Comparison of ENCODE assay signal across 8 mouse cellular contexts in the genomic region with DNA sequence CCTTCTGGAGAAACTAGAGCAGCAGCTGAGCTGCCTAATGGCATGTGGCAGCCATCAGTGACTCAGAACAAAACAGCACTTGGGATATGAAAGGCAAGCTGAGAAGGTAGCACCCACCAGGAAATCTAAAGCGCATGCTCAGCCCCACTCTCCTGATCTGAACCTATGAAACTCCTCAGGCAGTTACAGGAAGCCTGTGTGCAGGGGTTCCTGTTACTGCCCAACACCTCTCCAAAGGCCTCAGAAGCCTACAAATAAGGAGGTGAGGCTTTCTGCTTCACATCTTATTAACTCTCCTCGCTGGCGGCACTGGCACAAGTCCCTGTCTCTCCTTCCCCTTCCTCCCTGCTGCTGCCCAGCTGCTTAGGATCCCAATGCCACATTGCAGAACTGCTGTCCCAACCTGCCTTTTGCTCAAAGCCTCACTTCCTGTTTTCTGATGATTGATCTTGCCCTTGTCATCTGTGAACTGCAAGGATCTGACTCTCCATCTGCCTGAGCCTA. TPM values are rescaled to one million over a fixed set of nuclear protein-coding genes. Genes with fewer than 3 reads are reported as not detected.
DNase-seq lines count a peak whose midpoint lies in the region; ATAC-seq and TF ChIP-seq lines count a peak whose summit lies in the region.
"Had no signal": no experiment of that assay in that cellular context is flagged by ENCODE, and none has a peak within 500 bp of the region (broad histone marks: within the 10 kb centered on the region; RNA-seq: fewer than 3 reads in every experiment).

No protein-coding gene starts in this region.

- no peak overlapping the region for H3K9ac ChIP-seq in hindbrain, embryonic 14.5 days

- WGBS in spleen, adult 2 months = 30% methylated on average over 3 of the region's 3 CpGs
- 84% methylated on average over 3 of the region's 3 CpGs for WGBS in hindbrain, embryonic 14.5 days

- no peak for TF ChIP-seq CTCF in spleen, adult 2 months (IDR thresholded peaks at IDR 0.05; ENCODE audit: extremely low read depth, insufficient read depth, insufficient read length, insufficient replicate concordance)

- peaks cover 14% of the 10 kb centered on the region; the same call in 1 of the 2 replicates for H3K4me1 ChIP-seq in spleen, adult 2 months (ENCODE audit: control insufficient read depth, insufficient read depth, insufficient read length)
- H3K4me1 ChIP-seq in hindbrain, embryonic 14.5 days (replicated peaks; ENCODE audit: control insufficient read depth, insufficient read depth, low read length) = no peaks in the 10 kb centered on the region

- H3K4me3 ChIP-seq in spleen, adult 2 months (ENCODE audit: extremely low read depth, insufficient read depth, insufficient read length) = peak overlapping the region; percentile 39; the same call in 1 of the 2 replicates
- H3K4me3 ChIP-seq in hindbrain, embryonic 14.5 days (replicated peaks; ENCODE audit: low read length) = no peak overlapping the region

- DNase-seq in 416B (ENCODE audit: low read depth) = peak; percentile 57
- DNase-seq in CD4-positive helper T cell, adult 2 months (ENCODE audit: low read depth, low spot score) = peak; percentile 80
- peak; percentile 64 for DNase-seq in induced T-regulatory cell, adult 2 months (ENCODE audit: low read depth)
- peak; percentile 37 to 49 for DNase-seq in spleen, adult 2 months (ENCODE audit: low read depth in 1 of 2, low spot score in 2 of 2)
- no peak for DNase-seq in layer of hippocampus, adult 11-12 months (ENCODE audit: low spot score)
- DNase-seq in cerebellum, adult 11 months = no peak
- DNase-seq in hindbrain, embryonic 14.5 days (ENCODE audit: low spot score) = no peak
- DNase-seq: midbrain, embryonic 14.5 days had no signal

- H3K4me2 ChIP-seq in hindbrain, embryonic 14.5 days (replicated peaks) = no peak overlapping the region

- H3K9me3 ChIP-seq in hindbrain, embryonic 14.5 days (ENCODE audit: control insufficient read depth, low read length) = no peaks in the 10 kb centered on the region

- H3K36me3 ChIP-seq in spleen, adult 2 months (ENCODE audit: control insufficient read depth, insufficient read depth, low read length) = peaks cover 5% of the 10 kb centered on the region; the same call in 1 of the 2 replicates
- no peaks in the 10 kb centered on the region for H3K36me3 ChIP-seq in hindbrain, embryonic 14.5 days (replicated peaks; ENCODE audit: control insufficient read depth, insufficient read depth)

- no peak for ATAC-seq in hindbrain, embryonic 14.5 days (ENCODE audit: low FRiP score)

- no peak for TF ChIP-seq POLR2A in spleen, adult 2 months (IDR thresholded peaks at IDR 0.05; ENCODE audit: low read depth, low read length)

- peak overlapping the region; percentile 91 for H3K27ac ChIP-seq in spleen, adult 2 months (ENCODE audit: insufficient read depth, low read length)
- no peak overlapping the region for H3K27ac ChIP-seq in hindbrain, embryonic 14.5 days

- H3K27me3 ChIP-seq in spleen, adult 2 months (ENCODE audit: control insufficient read depth, insufficient read depth, low read length) = no peaks in the 10 kb centered on the region
- H3K27me3 ChIP-seq in hindbrain, embryonic 14.5 days (ENCODE audit: control insufficient read depth, insufficient read depth, low read length) = no peaks in the 10 kb centered on the region

RNA-seq across cellular contexts. Expression of a gene that starts 33.7 kb away (rescaled TPM):
- 26.3 and 31.8 TPM in 2 replicates for polyA plus RNA-seq in spleen, adult 2 months (2012; rRNA removed)
- polyA plus RNA-seq in hindbrain, embryonic 14.5 days (2014; fragmentation: Nextera tagmentation; extraction: Ambion mirVana) = 8.8 and 9.2 TPM in 2 replicates

Comparison
In these comparisons a context has a peak if more than half of its experiments do, and no peak if none do; other contexts are left out.
1. DNase-seq: peak in 416B (single experiment), CD4-positive helper T cell, adult 2 months (single experiment), induced T-regulatory cell, adult 2 months (single experiment) and spleen, adult 2 months (2 of 2); none in layer of hippocampus, adult 11-12 months (single experiment), cerebellum, adult 11 months (single experiment) and hindbrain, embryonic 14.5 days (single experiment).